Mouse (Mus musculus) G1E (cell line): ENCODE results near the gene C3. TPM values are rescaled to one million over a fixed set of nuclear protein-coding genes. Genes with fewer than 3 reads are reported as not detected.
A peak's percentile ranks its signal among the peaks of the same experiment; 100 is the strongest.

Experiments
- ATAC-seq: 2 replicates; pipeline ENCODE4 v1.8.0; 2016; ENCODE audit warnings: mild to moderate bottlenecking; ENCODE audit not compliant: insufficient number of reproducible peaks, poor library complexity, low FRiP score, severe bottlenecking; ENCODE audit errors: extremely low read depth
- DNase-seq: peaks from one replicate; pipeline ENCODE4 v3.0.0; 2012; ENCODE audit warnings: low spot score
- H3K27me3 ChIP-seq: 2 replicates; pipeline ENCODE4 v1.6.1; 2012; ENCODE audit warnings: mild to moderate bottlenecking, low read length, inconsistent platforms; ENCODE audit not compliant: insufficient read depth
- H3K36me3 ChIP-seq: replicated peaks from 2 replicates; pipeline ENCODE3; 2012; ENCODE audit warnings: mild to moderate bottlenecking, inconsistent platforms
- H3K4me1 ChIP-seq: 2 replicates; pipeline ENCODE4 v1.6.1; 2012; ENCODE audit warnings: low read depth, low read length, inconsistent platforms, mixed read lengths; ENCODE audit not compliant: insufficient read depth
- H3K4me3 ChIP-seq: 2 replicates; pipeline ENCODE4 v1.5.1; 2012; ENCODE audit warnings: low read depth, mild to moderate bottlenecking, inconsistent platforms, low read length, moderate library complexity, mixed read lengths
- H3K9me3 ChIP-seq: replicated peaks from 2 replicates; pipeline ENCODE4 v1.6.1; 2012; ENCODE audit warnings: inconsistent platforms
- CTCF ChIP-seq: IDR thresholded peaks from 2 replicates; pipeline ENCODE4 v1.5.1; 2012; ENCODE audit warnings: low read depth, low read length, inconsistent platforms, mixed read lengths
- GATA1 ChIP-seq: IDR thresholded peaks from 2 replicates; pipeline ENCODE4 v1.6.1; 2012; ENCODE audit warnings: borderline replicate concordance, low read length, inconsistent platforms, mixed read lengths
- GATA2 ChIP-seq: IDR thresholded peaks from 2 replicates; pipeline ENCODE4 v1.6.1; 2012; ENCODE audit warnings: low read depth, low read length, inconsistent platforms, borderline replicate concordance
- POLR2AphosphoS5 ChIP-seq: IDR thresholded peaks from 2 replicates; pipeline ENCODE4 v1.6.1; 2012; ENCODE audit warnings: low read depth, low read length, inconsistent platforms; ENCODE audit not compliant: insufficient replicate concordance
- TAL1 ChIP-seq: conservative IDR thresholded peaks from 2 replicates; pipeline ENCODE4 v1.6.1; 2012; ENCODE audit warnings: low read depth, low read length, inconsistent platforms, mixed read lengths
- polyA plus RNA-seq: library from polyadenylated mRNA; stranded (reverse); fragments of >175 nt; gene quantifications from 2 replicates; pipeline ENCODE4 v1.2.3, GENCODE M21; 2012
- total RNA-seq, 2 experiments: library from RNA; stranded (forward) in 1 of 2; stranded (reverse) in 1 of 2; fragments of 200-1000 nt in 1 of 2; fragments of >200 nt in 1 of 2; fragmentation: Nextera tagmentation in 1 of 2; gene quantifications; 2 replicates each; pipeline ENCODE4 v1.2.3; 2014 to 2017

The C3 gene
- total and polyA plus RNA-seq, 3 experiments = 0.04 to 0.27 TPM; not detected in 1

- Histone ChIP-seq H3K4me1 (peaks cover 63% of the 10 kb centered on the region), H3K4me3 (no peak within 1 kb of the TSS), H3K36me3 (no peaks in the 10 kb centered on the region), H3K27me3 (peaks cover 7% of the 10 kb centered on the region; the same call in 1 of the 2 replicates), H3K9me3 (no peaks in the 10 kb centered on the region)
- DNase-seq (no peak), ATAC-seq (no peak)
- TF ChIP-seq TAL1 = no peak
- TF ChIP-seq POLR2AphosphoS5 = no peak
- no peak for TF ChIP-seq CTCF
- no peak for TF ChIP-seq GATA2
- no peak for TF ChIP-seq GATA1
These were observed 33.9 kb downstream of the C3 start, which contains the start of gene Tnfsf14 for GRCm38 (mm10) chr17:57194041-57194507. Gene Tnfsf14, minus strand, starts transcription at chr17:57194177.

GRCm38 (mm10) chr17:57188510-57189192, 39.3 kb downstream of the C3 start:
- peak; percentile 63 for DNase-seq
- Histone ChIP-seq H3K36me3 (no peaks in the 10 kb centered on the region), H3K9me3 (peaks cover 5% of the 10 kb centered on the region), H3K4me1 (peaks cover 68% of the 10 kb centered on the region), H3K27me3 (peaks cover under 1% of the 10 kb centered on the region; the same call in 1 of the 2 replicates), H3K4me3 (peak overlapping the region; percentile 38; the same call in 1 of the 2 replicates)
- no peak for TF ChIP-seq GATA2
- no peak for TF ChIP-seq TAL1
- TF ChIP-seq POLR2AphosphoS5 = no peak
- no peak for TF ChIP-seq CTCF
- no peak for TF ChIP-seq GATA1
- ATAC-seq = peak; percentile 83

DNA sequence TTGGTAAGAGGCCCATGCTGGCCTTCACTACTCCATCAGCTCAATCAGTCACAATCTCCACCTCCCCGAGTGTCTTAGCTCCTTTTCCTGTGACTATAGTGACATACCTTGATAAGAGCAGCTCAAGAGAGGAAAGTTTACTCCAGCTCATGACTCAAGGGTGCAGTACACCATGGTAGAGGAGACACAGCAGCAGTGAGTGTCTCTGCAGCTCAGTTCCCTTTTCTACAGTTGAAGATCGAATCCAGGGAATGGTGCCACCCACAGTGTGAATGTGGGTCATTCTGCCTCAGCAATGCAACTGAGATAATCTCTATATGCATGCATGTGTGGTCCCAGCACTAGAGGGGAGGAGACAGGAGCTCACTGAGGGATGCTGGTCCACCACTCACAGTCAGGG, 42.3 kb downstream of the C3 start:
- H3K4me3 ChIP-seq = no peak overlapping the region
- H3K4me1 ChIP-seq = peaks cover 60% of the 10 kb centered on the region
- peaks cover 4% of the 10 kb centered on the region; the same call in 1 of the 2 replicates for H3K27me3 ChIP-seq
- no peaks in the 10 kb centered on the region for H3K36me3 ChIP-seq
- H3K9me3 ChIP-seq = peaks cover 7% of the 10 kb centered on the region
- TF ChIP-seq CTCF (no peak), POLR2AphosphoS5 (no peak), GATA1 (no peak), TAL1 (no peak), GATA2 (no peak)
- ATAC-seq (no peak), DNase-seq (no peak)

DNA sequence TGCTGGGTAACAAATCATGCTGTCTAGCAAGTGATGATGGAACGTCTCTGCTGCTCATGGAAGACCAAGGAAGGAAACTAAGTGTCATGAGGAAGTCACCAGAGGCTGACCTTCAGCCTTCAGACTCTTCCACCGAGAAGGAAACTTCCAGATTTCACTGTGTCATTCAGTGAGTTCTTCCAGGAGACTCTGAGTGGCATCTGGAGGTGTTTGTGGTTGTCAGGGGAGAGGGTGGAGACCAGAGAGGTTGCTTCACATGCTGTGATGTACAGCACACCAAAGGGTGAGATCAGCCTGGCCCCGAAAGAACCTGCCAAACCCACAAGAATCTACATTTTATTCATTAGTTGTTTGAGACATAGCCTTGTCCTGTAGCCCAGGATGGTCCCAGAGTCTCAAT, 45.1 kb downstream of the C3 start:
- Histone ChIP-seq H3K9me3 (peaks cover 7% of the 10 kb centered on the region), H3K27me3 (peaks cover 4% of the 10 kb centered on the region; the same call in 1 of the 2 replicates), H3K36me3 (no peaks in the 10 kb centered on the region), H3K4me3 (no peak overlapping the region), H3K4me1 (peaks cover 40% of the 10 kb centered on the region)
- TF ChIP-seq CTCF = no peak
- no peak for TF ChIP-seq POLR2AphosphoS5
- TF ChIP-seq GATA2 = no peak
- no peak for TF ChIP-seq TAL1
- no peak for TF ChIP-seq GATA1
- DNase-seq (no peak), ATAC-seq (no peak)

GRCm38 (mm10) chr17:57180363-57180762, 47.6 kb downstream of the C3 start:
- H3K9me3 ChIP-seq = 0 out of 2 replicates have a peak, but pooled peaks cover 2% of the 10 kb centered on the region
- peaks cover 9% of the 10 kb centered on the region for H3K27me3 ChIP-seq
- TF ChIP-seq POLR2AphosphoS5 (no peak), CTCF (peak; percentile 50), GATA1 (no peak), TAL1 (no peak)
- peaks cover 20% of the 10 kb centered on the region for H3K4me1 ChIP-seq
- no peak for DNase-seq
- H3K4me3 ChIP-seq = no peak overlapping the region
- no peaks in the 10 kb centered on the region for H3K36me3 ChIP-seq
- ATAC-seq = no peak

GRCm38 (mm10) chr17:57173351-57173750, 54.6 kb downstream of the C3 start:
- Histone ChIP-seq H3K36me3 (no peaks in the 10 kb centered on the region), H3K27me3 (peaks cover 6% of the 10 kb centered on the region; the same call in 1 of the 2 replicates), H3K4me3 (no peak overlapping the region), H3K4me1 (peaks cover 40% of the 10 kb centered on the region), H3K9me3 (no peaks in the 10 kb centered on the region)
- no peak for DNase-seq
- ATAC-seq = no peak
- TF ChIP-seq CTCF (no peak), GATA2 (no peak), GATA1 (no peak), TAL1 (no peak), POLR2AphosphoS5 (no peak)
